Mouse (Mus musculus): ENCODE data around the gene Frmd5.

DNA sequence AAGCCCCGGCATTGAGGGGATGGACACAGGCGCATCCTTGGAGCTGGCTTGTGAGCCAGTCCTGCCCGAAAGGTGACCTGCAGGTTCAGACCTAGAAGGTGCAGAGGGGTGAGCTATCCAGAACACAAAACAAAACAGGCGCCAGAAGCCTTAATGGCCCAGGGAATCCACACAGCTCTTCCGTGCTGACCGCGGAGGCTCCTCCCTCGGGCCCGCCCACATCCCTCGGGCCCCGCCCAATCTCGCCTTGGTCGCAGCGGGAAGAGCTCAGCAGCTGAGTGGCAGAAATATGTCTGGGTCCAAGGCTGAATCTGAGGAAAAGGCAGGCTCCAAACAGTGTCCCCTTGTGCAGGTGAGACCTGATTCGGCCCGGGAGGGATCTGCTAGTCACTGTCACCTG, 297.3 kb downstream of the Frmd5 start:
- TF ChIP-seq CTCF (IDR thresholded peaks at IDR 0.05; ENCODE audit: low read depth) (no peak), EP300 (IDR thresholded peaks at IDR 0.05; ENCODE audit: low read depth) (no peak)
